Mouse (Mus musculus) ES-E14 (cell line): ENCODE measurements at regions not wholly inside any gene's neighbourhood (a gene's known extent, or its start where the extent isn't known, plus 50 kb on each side); places are given as distances from the start of the nearest gene placed in this dataset.

Experiments used
- DNase-seq: peaks from one replicate; pipeline ENCODE4 v3.0.0-alpha.2; 2013; ENCODE audit warnings: low read depth, low spot score
- H3K27ac ChIP-seq: 2 replicates; pipeline ENCODE4 v1.5.1; 2012; ENCODE audit warnings: low read depth, mild to moderate bottlenecking, low read length, moderate library complexity, mixed read lengths; ENCODE audit not compliant: poor library complexity, insufficient read depth, severe bottlenecking
- H3K36me3 ChIP-seq: 2 replicates; pipeline ENCODE4 v1.6.1; 2012; ENCODE audit warnings: mild to moderate bottlenecking, low read length, moderate library complexity, mixed read lengths; ENCODE audit not compliant: control insufficient read depth, poor library complexity, insufficient read depth, severe bottlenecking
- H3K4me1 ChIP-seq, 2 experiments: fragments of 150-350 bp in 1 of 2; sonication (generic) in 1 of 2; 2 replicates each; pipeline ENCODE4 v1.6.1; 2012; ENCODE audit warnings: low read length in 2 of 2, mild to moderate bottlenecking in 1 of 2, mixed read lengths in 1 of 2; ENCODE audit not compliant: control insufficient read depth in 2 of 2, insufficient read depth in 2 of 2, poor library complexity in 1 of 2
- H3K4me3 ChIP-seq, 2 experiments: fragments of 150-350 bp in 1 of 2; sonication (generic) in 1 of 2; 2 replicates each; pipeline ENCODE4 v1.5.1; 2012; ENCODE audit warnings: low read length in 2 of 2, low read depth in 1 of 2, mild to moderate bottlenecking in 1 of 2, mixed read lengths in 1 of 2; ENCODE audit not compliant: insufficient read depth in 1 of 2, poor library complexity in 1 of 2, severe bottlenecking in 1 of 2
- H3K9ac ChIP-seq: 2 replicates; pipeline ENCODE4 v1.6.1; 2012; ENCODE audit warnings: low read depth, mild to moderate bottlenecking, low read length, mixed read lengths; ENCODE audit not compliant: poor library complexity, insufficient read depth, severe bottlenecking
- H3K9me3 ChIP-seq: fragments of 150-350 bp; sonication (generic); 2 replicates; pipeline ENCODE4 v1.6.1; 2012; ENCODE audit warnings: low read depth, mild to moderate bottlenecking, low read length; ENCODE audit not compliant: control insufficient read depth, insufficient read depth
- CHD2 ChIP-seq: IDR thresholded peaks from 2 replicates; pipeline ENCODE4 v1.6.1; 2014; ENCODE audit warnings: mild to moderate bottlenecking, low read depth, low read length, inconsistent platforms
- HCFC1 ChIP-seq: IDR thresholded peaks from 2 replicates; pipeline ENCODE4 v1.6.1; 2012; ENCODE audit warnings: low read length, inconsistent platforms, borderline replicate concordance; ENCODE audit not compliant: insufficient read depth
- MAFK ChIP-seq: IDR thresholded peaks from 2 replicates; pipeline ENCODE4 v1.6.1; 2014; ENCODE audit warnings: mild to moderate bottlenecking, low read depth, low read length, inconsistent platforms; ENCODE audit not compliant: insufficient read depth
- ZC3H11A ChIP-seq: IDR thresholded peaks from 2 replicates; pipeline ENCODE4 v1.6.1; 2012; ENCODE audit warnings: low read depth, mild to moderate bottlenecking, inconsistent platforms, low read length, borderline replicate concordance
- ZNF384 ChIP-seq: IDR thresholded peaks from 2 replicates; pipeline ENCODE4 v1.6.1; 2012; ENCODE audit warnings: low read depth, low read length, inconsistent platforms
- in situ Hi-C, 2 experiments: fragments of 600-800 bp; cut with MboI; formaldehyde crosslinking; loops; one replicate each; pipeline ENCODE4 v1.15.1; 2025; ENCODE audit warnings: low sequenced_read_pairs in 2 of 2, inconsistent platforms in 1 of 2; ENCODE audit not compliant: unreplicated experiment in 2 of 2

GRCm38 (mm10) chr6:147784249-147784648 is 262.8 kb upstream of the Far2 start:
- no peaks in the 10 kb centered on the region for H3K4me1 ChIP-seq
- in situ Hi-C loops = no loop called here
- no peak overlapping the region for H3K27ac ChIP-seq
- no peak overlapping the region for H3K4me3 ChIP-seq
- H3K36me3 ChIP-seq = no peaks in the 10 kb centered on the region
- DNase-seq = no peak
- no peaks in the 10 kb centered on the region for H3K9me3 ChIP-seq
- no peak overlapping the region for H3K9ac ChIP-seq
- TF ChIP-seq HCFC1 (no peak), ZC3H11A (no peak), ZNF384 (no peak), CHD2 (no peak), MAFK (no peak)

- no peak for TF ChIP-seq MAFK
- no peak for TF ChIP-seq ZC3H11A
- no peak for TF ChIP-seq HCFC1
- no peak for TF ChIP-seq ZNF384
- TF ChIP-seq CHD2 = no peak
- no peaks in the 10 kb centered on the region for H3K36me3 ChIP-seq
- no peaks in the 10 kb centered on the region for H3K4me1 ChIP-seq
- no peak overlapping the region for H3K27ac ChIP-seq
- no peak for DNase-seq
- in situ Hi-C loops = no loop called here
- H3K4me3 ChIP-seq = no peak overlapping the region
- H3K9ac ChIP-seq = no peak overlapping the region
- no peaks in the 10 kb centered on the region for H3K9me3 ChIP-seq
Measured at GRCm38 (mm10) chr6:147784854-147785253, 262.2 kb upstream of the Far2 start.

- no peak for DNase-seq
- no peak for TF ChIP-seq ZNF384
- TF ChIP-seq ZC3H11A = no peak
- TF ChIP-seq HCFC1 = no peak
- TF ChIP-seq MAFK = no peak
- no peak for TF ChIP-seq CHD2
- in situ Hi-C loops = no loop called here
- H3K4me3 ChIP-seq = no peak overlapping the region
- H3K27ac ChIP-seq = no peak overlapping the region
- H3K4me1 ChIP-seq = no peaks in the 10 kb centered on the region
- no peak overlapping the region for H3K9ac ChIP-seq
- no peaks in the 10 kb centered on the region for H3K9me3 ChIP-seq
- H3K36me3 ChIP-seq = no peaks in the 10 kb centered on the region
Measured at GRCm38 (mm10) chr6:147788095-147788494, 259.0 kb upstream of the Far2 start.

- in situ Hi-C loops = no loop called here
- no peak for TF ChIP-seq ZC3H11A
- no peak overlapping the region for H3K9ac ChIP-seq
- H3K4me3 ChIP-seq = no peak overlapping the region
- H3K36me3 ChIP-seq = no peaks in the 10 kb centered on the region
- DNase-seq = no peak
- H3K4me1 ChIP-seq = no peaks in the 10 kb centered on the region
- no peak overlapping the region for H3K27ac ChIP-seq
- H3K9me3 ChIP-seq = no peaks in the 10 kb centered on the region
Measured at GRCm38 (mm10) chr6:147789112-147789511, 257.9 kb upstream of the Far2 start.

GRCm38 (mm10) chr6:147793811-147794210 is 253.2 kb upstream of the Far2 start:
- no peaks in the 10 kb centered on the region for H3K36me3 ChIP-seq
- in situ Hi-C loops = no loop called here
- H3K9me3 ChIP-seq = no peaks in the 10 kb centered on the region
- no peak overlapping the region for H3K27ac ChIP-seq
- peaks cover 0 to 2% of the 10 kb centered on the region in 2 experiments; a peak in 1 of 4 replicates for H3K4me1 ChIP-seq
- H3K4me3 ChIP-seq = no peak overlapping the region
- TF ChIP-seq CHD2 (no peak), ZNF384 (no peak), MAFK (no peak), ZC3H11A (no peak), HCFC1 (no peak)
- no peak for DNase-seq
- no peak overlapping the region for H3K9ac ChIP-seq
